Mouse (Mus musculus) lung, adult 2 months (tissue): ENCODE data around the gene Ipo4.

Source experiments
- CTCF ChIP-seq: fragments of 200-500 bp; IDR thresholded peaks from 2 replicates; pipeline ENCODE4 v1.5.1; 2011; ENCODE audit warnings: mild to moderate bottlenecking, low read length, control low read depth; ENCODE audit not compliant: insufficient read depth
- POLR2A ChIP-seq: fragments of 200-500 bp; IDR thresholded peaks from 2 replicates; pipeline ENCODE4 v1.6.1; 2011; ENCODE audit warnings: low read depth, mild to moderate bottlenecking, control low read depth, low read length, borderline replicate concordance; ENCODE audit errors: extremely low read depth

GRCm38 (mm10) chr14:55584303-55584701 is 51.5 kb downstream of the Ipo4 start:
- no peak for TF ChIP-seq CTCF
- TF ChIP-seq POLR2A, result no peak
